ENCODE assay signal across 12 mouse cellular contexts in the genomic region with DNA sequence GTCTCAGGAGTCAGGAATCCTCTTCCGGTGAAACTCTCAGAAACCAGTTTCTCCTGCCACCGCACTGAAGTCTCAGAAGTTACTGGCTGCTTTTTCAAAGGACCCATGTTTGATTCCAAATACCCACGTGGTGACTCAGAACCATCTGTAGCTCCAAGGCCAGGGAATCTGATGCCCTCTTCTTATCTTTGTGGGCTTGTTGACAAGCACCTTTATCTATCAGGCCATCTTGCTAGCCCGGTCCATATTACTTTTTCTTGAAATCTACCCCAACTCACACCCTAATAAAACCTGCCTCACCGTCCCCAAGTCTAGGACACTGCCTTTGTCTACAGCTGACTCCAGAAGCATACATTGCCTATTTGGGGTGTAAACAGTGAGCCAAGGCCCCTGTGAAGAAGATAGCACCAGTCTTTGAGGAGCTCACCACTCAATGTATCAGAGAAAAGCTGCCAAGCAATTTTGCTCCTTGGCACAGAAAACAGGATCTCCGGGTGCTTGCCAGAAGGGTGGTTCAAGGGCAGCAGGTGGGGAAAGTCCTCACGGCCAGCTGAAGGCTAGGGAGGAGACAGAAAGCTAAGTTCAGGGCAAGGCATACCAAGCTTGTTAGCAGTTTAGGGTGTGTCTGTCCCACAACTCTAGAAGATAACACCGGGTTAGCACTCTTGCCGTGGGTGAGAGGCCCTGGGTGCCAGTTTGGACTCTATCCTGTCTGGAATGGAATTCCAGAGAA. TPM values are rescaled to one million over a fixed set of nuclear protein-coding genes. Genes with fewer than 3 reads are reported as not detected.
DNase-seq lines count a peak whose midpoint lies in the region; ATAC-seq and TF ChIP-seq lines count a peak whose summit lies in the region.
"Had no signal": no experiment of that assay in that cellular context is flagged by ENCODE, and none has a peak within 500 bp of the region (broad histone marks: within the 10 kb centered on the region; RNA-seq: fewer than 3 reads in every experiment).

No protein-coding gene starts in this region.

- H3K27me3 ChIP-seq in lung, embryonic 15.5 days = peaks cover 66% of the 10 kb centered on the region
- H3K27me3 ChIP-seq in intestine, embryonic 15.5 days (replicated peaks) = peaks cover 33% of the 10 kb centered on the region
- peaks cover 35% of the 10 kb centered on the region for H3K27me3 ChIP-seq in midbrain, postnatal 0 days (ENCODE audit: insufficient read depth, low read length)

- ATAC-seq in lung, embryonic 15.5 days (ENCODE audit: borderline replicate concordance, extremely low read depth, low FRiP score, low TSS enrichment) = peak; percentile 26; the same call in 1 of the 2 replicates
- peak; percentile 59 for ATAC-seq in intestine, embryonic 15.5 days
- no peak for ATAC-seq in midbrain, postnatal 0 days (ENCODE audit: low FRiP score)

- H3K36me3 ChIP-seq in lung, embryonic 15.5 days = no peaks in the 10 kb centered on the region
- H3K36me3 ChIP-seq in intestine, embryonic 15.5 days = no peaks in the 10 kb centered on the region
- H3K36me3 ChIP-seq in midbrain, postnatal 0 days (ENCODE audit: insufficient read depth, low read length) = no peaks in the 10 kb centered on the region
- H3K36me3 ChIP-seq: hindbrain, embryonic 12.5 days had no signal

- H3K9ac ChIP-seq in lung, embryonic 15.5 days = no peak overlapping the region
- H3K9ac ChIP-seq in intestine, embryonic 15.5 days = no peak overlapping the region
- no peak overlapping the region for H3K9ac ChIP-seq in midbrain, postnatal 0 days (replicated peaks; ENCODE audit: low read length, poor library complexity, severe bottlenecking)
- H3K9ac ChIP-seq: hindbrain, embryonic 12.5 days had no signal

- H3K9me3 ChIP-seq in lung, embryonic 15.5 days = no peaks in the 10 kb centered on the region
- H3K9me3 ChIP-seq in intestine, embryonic 15.5 days = no peaks in the 10 kb centered on the region
- H3K9me3 ChIP-seq in midbrain, postnatal 0 days (ENCODE audit: low read length) = no peaks in the 10 kb centered on the region

- H3K4me1 ChIP-seq in lung, embryonic 15.5 days = peaks cover 27% of the 10 kb centered on the region
- peaks cover 28% of the 10 kb centered on the region for H3K4me1 ChIP-seq in intestine, embryonic 15.5 days (replicated peaks)
- peaks cover 3% of the 10 kb centered on the region; the same call in 1 of the 2 replicates for H3K4me1 ChIP-seq in midbrain, postnatal 0 days (ENCODE audit: insufficient read depth, low read length)

- 49% methylated on average over 9 of the region's 9 CpGs for WGBS in lung, embryonic 15.5 days
- WGBS in intestine, embryonic 15.5 days = 59% methylated on average over 9 of the region's 9 CpGs
- 82% methylated on average over 9 of the region's 9 CpGs for WGBS in midbrain, postnatal 0 days

- no peak overlapping the region for H3K27ac ChIP-seq in lung, embryonic 15.5 days
- no peak overlapping the region; the same call in 1 of the 2 replicates for H3K27ac ChIP-seq in intestine, embryonic 15.5 days
- H3K27ac ChIP-seq in midbrain, postnatal 0 days (ENCODE audit: low read depth, low read length) = no peak overlapping the region
- H3K27ac ChIP-seq: forebrain, embryonic 10.5 days; hindbrain, embryonic 12.5 days; layer of hippocampus, adult 2 months had no signal

- H3K4me2 ChIP-seq in lung, embryonic 15.5 days = no peak overlapping the region
- H3K4me2 ChIP-seq in intestine, embryonic 15.5 days (replicated peaks) = no peak overlapping the region
- no peak overlapping the region for H3K4me2 ChIP-seq in midbrain, postnatal 0 days (ENCODE audit: low read depth, low read length, poor library complexity, severe bottlenecking)
- H3K4me2 ChIP-seq: hindbrain, embryonic 12.5 days had no signal

- DNase-seq in lung, postnatal 25 days (ENCODE audit: low spot score) = no peak
- peak; percentile 76 for DNase-seq in c-Kit-positive CD71-positive TER-119-positive erythroid progenitor cells, embryonic 14.5 days (ENCODE audit: low spot score)
- peak; percentile 28 to 29 for DNase-seq in spleen, postnatal 14 days (ENCODE audit: low spot score in 2 of 2)
- no peak for DNase-seq in left cerebral cortex, adult 11 months (ENCODE audit: low spot score)
- DNase-seq in midbrain, postnatal 0 days (ENCODE audit: low spot score) = no peak
- no peak for DNase-seq in layer of hippocampus, postnatal 10 days (ENCODE audit: low spot score in 2 of 2)

- H3K4me3 ChIP-seq in lung, embryonic 15.5 days = no peak overlapping the region
- no peak overlapping the region for H3K4me3 ChIP-seq in intestine, embryonic 15.5 days (replicated peaks)
- no peak overlapping the region for H3K4me3 ChIP-seq in midbrain, postnatal 0 days (ENCODE audit: low read depth, low read length)
- H3K4me3 ChIP-seq: forebrain, embryonic 10.5 days; hindbrain, embryonic 12.5 days; layer of hippocampus, adult 2 months had no signal

- no peak for TF ChIP-seq CTCF in midbrain, postnatal 0 days (IDR thresholded peaks at IDR 0.05)

RNA-seq across cellular contexts. Expression of a gene that starts 3.3 kb away (rescaled TPM):
- polyA plus RNA-seq in lung, embryonic 15.5 days (2015; fragmentation: Nextera tagmentation; extraction: Ambion mirVana) = 0.06 and 0.24 TPM in 2 replicates
- polyA plus RNA-seq in intestine, embryonic 15.5 days (2015; fragmentation: Nextera tagmentation; extraction: Ambion mirVana) = 0.56 and 0.57 TPM in 2 replicates
- 6.6 and 7.3 TPM in 2 replicates for total RNA-seq in midbrain, postnatal 0 days (2014; rRNA removed)
- polyA plus RNA-seq in midbrain, postnatal 0 days (2015; fragmentation: Nextera tagmentation; extraction: Ambion mirVana) = 3.5 and 4.0 TPM in 2 replicates
- total RNA-seq in layer of hippocampus, postnatal 10 days (2021) = 10 to 100 TPM; 79.9 to 85.1 TPM

RNA-seq across cellular contexts. Expression of a gene that starts 3.4 kb away (rescaled TPM):
- not detected in 2 replicates for polyA plus RNA-seq in lung, embryonic 15.5 days (2015; fragmentation: Nextera tagmentation; extraction: Ambion mirVana)
- not detected in 2 replicates for polyA plus RNA-seq in intestine, embryonic 15.5 days (2015; fragmentation: Nextera tagmentation; extraction: Ambion mirVana)
- not detected in 2 replicates for total RNA-seq in midbrain, postnatal 0 days (2014; rRNA removed)
- 0.33 and 0.43 TPM in 2 replicates for polyA plus RNA-seq in midbrain, postnatal 0 days (2015; fragmentation: Nextera tagmentation; extraction: Ambion mirVana)
- total RNA-seq in layer of hippocampus, postnatal 10 days (2021) = 1 to 10 TPM; 1.1 to 1.5 TPM
- total RNA-seq: gastrocnemius, postnatal 4 days had no signal
- polyA plus RNA-seq: forebrain, embryonic 10.5 days; hindbrain, embryonic 12.5 days had no signal

RNA-seq across cellular contexts. Expression of a gene that starts 13.0 kb away (rescaled TPM):
- polyA plus RNA-seq in lung, embryonic 15.5 days (2015; fragmentation: Nextera tagmentation; extraction: Ambion mirVana) = not detected in 2 replicates
- not detected in 2 replicates for polyA plus RNA-seq in intestine, embryonic 15.5 days (2015; fragmentation: Nextera tagmentation; extraction: Ambion mirVana)
- total RNA-seq in midbrain, postnatal 0 days (2014; rRNA removed) = not detected in 2 replicates
- polyA plus RNA-seq in midbrain, postnatal 0 days (2015; fragmentation: Nextera tagmentation; extraction: Ambion mirVana) = not detected in 2 replicates
- total RNA-seq in layer of hippocampus, postnatal 10 days (2021) = under 1 TPM in 1 of 2 experiments, not detected in 1; 0.53 TPM
- total RNA-seq: gastrocnemius, postnatal 4 days had no signal
- polyA plus RNA-seq: forebrain, embryonic 10.5 days; hindbrain, embryonic 12.5 days had no signal

RNA-seq across cellular contexts. Expression of a gene that starts 26.3 kb away (rescaled TPM):
- polyA plus RNA-seq in lung, embryonic 15.5 days (2015; fragmentation: Nextera tagmentation; extraction: Ambion mirVana) = 1.8 and 2.4 TPM in 2 replicates
- 1.3 and 1.5 TPM in 2 replicates for polyA plus RNA-seq in intestine, embryonic 15.5 days (2015; fragmentation: Nextera tagmentation; extraction: Ambion mirVana)
- 5.4 and 10.9 TPM in 2 replicates for total RNA-seq in midbrain, postnatal 0 days (2014; rRNA removed)
- 3.4 and 4.1 TPM in 2 replicates for polyA plus RNA-seq in midbrain, postnatal 0 days (2015; fragmentation: Nextera tagmentation; extraction: Ambion mirVana)
- 1 to 10 TPM; 3.1 to 3.2 TPM for total RNA-seq in layer of hippocampus, postnatal 10 days (2021)

RNA-seq across cellular contexts. Expression of a gene that starts 26.4 kb away (rescaled TPM):
- not detected in 2 replicates for polyA plus RNA-seq in lung, embryonic 15.5 days (2015; fragmentation: Nextera tagmentation; extraction: Ambion mirVana)
- polyA plus RNA-seq in intestine, embryonic 15.5 days (2015; fragmentation: Nextera tagmentation; extraction: Ambion mirVana) = 0.10 TPM in 1 of 2 replicates, not detected in the other
- total RNA-seq in midbrain, postnatal 0 days (2014; rRNA removed) = not detected in 2 replicates
- 0.11 TPM in 2 replicates for polyA plus RNA-seq in midbrain, postnatal 0 days (2015; fragmentation: Nextera tagmentation; extraction: Ambion mirVana)
- under 1 TPM in 1 of 2 experiments, not detected in 1; 0.21 TPM for total RNA-seq in layer of hippocampus, postnatal 10 days (2021)
- total RNA-seq: gastrocnemius, postnatal 4 days had no signal
- polyA plus RNA-seq: forebrain, embryonic 10.5 days had no signal

Comparison
In these comparisons a context has a peak if more than half of its experiments do, and no peak if none do; other contexts are left out.
1. DNase-seq: peak in c-Kit-positive CD71-positive TER-119-positive erythroid progenitor cells, embryonic 14.5 days (single experiment) and spleen, postnatal 14 days (2 of 2); none in lung, postnatal 25 days (single experiment), left cerebral cortex, adult 11 months (single experiment), midbrain, postnatal 0 days (single experiment) and layer of hippocampus, postnatal 10 days (0 of 2).